Mouse (Mus musculus): ENCODE results near the gene BC030499.

Gene BC030499

GRCm38 (mm10) chr11:78310861-78311511, 20.3 kb downstream of the BC030499 start:
- no peak for DNase-seq

- DNase-seq: no peak
Measured at GRCm38 (mm10) chr11:78313662-78314061, 23.0 kb downstream of the BC030499 start.

GRCm38 (mm10) chr11:78318411-78318810, 27.8 kb downstream of the BC030499 start:
- DNase-seq: no peak

GRCm38 (mm10) chr11:78322076-78322831, 31.6 kb downstream of the BC030499 start:
- DNase-seq: peak; percentile 47 to 59

GRCm38 (mm10) chr11:78322860-78323259, 32.2 kb downstream of the BC030499 start, which contains the start of gene Aldoc:
Gene Aldoc, plus strand, starts transcription at chr11:78322968.
- peak; percentile 75 to 79 for DNase-seq

GRCm38 (mm10) chr11:78324000-78324785, 33.6 kb downstream of the BC030499 start:
- peak; percentile 90 to 91 for DNase-seq

- peak; percentile 64 to 66 for DNase-seq
Measured at GRCm38 (mm10) chr11:78324965-78325364, 34.3 kb downstream of the BC030499 start.

GRCm38 (mm10) chr11:78327215-78327614, 36.6 kb downstream of the BC030499 start:
- no peak for DNase-seq

- peak; percentile 99 for DNase-seq
Measured at GRCm38 (mm10) chr11:78327634-78328511, 37.2 kb downstream of the BC030499 start, which contains the start of gene Pigs. Gene Pigs, plus strand, starts transcription at chr11:78328415.

- no peak for DNase-seq
Measured at GRCm38 (mm10) chr11:78328512-78329056, 37.9 kb downstream of the BC030499 start.

GRCm38 (mm10) chr11:78332676-78333075, 42.0 kb downstream of the BC030499 start:
- DNase-seq: no peak

GRCm38 (mm10) chr11:78333992-78334391, 43.4 kb downstream of the BC030499 start:
- no peak for DNase-seq

- no peak for DNase-seq
Measured at GRCm38 (mm10) chr11:78337040-78337439, 46.4 kb downstream of the BC030499 start.

- no peak for DNase-seq
Measured at GRCm38 (mm10) chr11:78341702-78342101, 51.1 kb downstream of the BC030499 start.

- peak; percentile 86 to 90 for DNase-seq
Measured at GRCm38 (mm10) chr11:78343381-78344327, 53.0 kb downstream of the BC030499 start, which contains the start of gene Unc119. Gene Unc119, plus strand, starts transcription at chr11:78343482.

GRCm38 (mm10) chr11:78344328-78344889, 53.8 kb downstream of the BC030499 start:
- DNase-seq: no peak

- peak in 1 of 2 experiments; percentile 66 for DNase-seq
Measured at GRCm38 (mm10) chr11:78344890-78345715, 54.5 kb downstream of the BC030499 start.

- DNase-seq: no peak
Measured at GRCm38 (mm10) chr11:78345801-78346200, 55.2 kb downstream of the BC030499 start.

Measured in cerebellum, postnatal 10 days (tissue).